Mouse (Mus musculus) intestine, embryonic 14.5 days (tissue): ENCODE data around the gene Apba3. TPM values are rescaled to one million over a fixed set of nuclear protein-coding genes. Genes with fewer than 3 reads are reported as not detected.

Source experiments
- ATAC-seq: fragments of 200-750 bp; cut with Nextera tagmentation; replicated peaks from 2 replicates; pipeline ENCODE4 v1.8.0; 2017; ENCODE audit warnings: low read depth, moderate number of reproducible peaks, moderate TSS enrichment, moderate library complexity; ENCODE audit not compliant: low FRiP score, low TSS enrichment
- DNase-seq: peaks from one replicate; pipeline ENCODE4 v3.0.0-alpha.2; 2018; ENCODE audit warnings: low spot score
- H3K27ac ChIP-seq: fragments of 300-500 bp; sonication (generic); 2 replicates; pipeline ENCODE4 v1.5.1; 2014; ENCODE audit warnings: low read depth, mild to moderate bottlenecking, control low read depth
- H3K27me3 ChIP-seq: fragments of 300-500 bp; sonication (generic); replicated peaks from 2 replicates; pipeline ENCODE4 v1.6.1; 2014; ENCODE audit warnings: low read length, control low read depth; ENCODE audit not compliant: control insufficient read depth, insufficient read depth
- H3K36me3 ChIP-seq: fragments of 300-500 bp; sonication (generic); 2 replicates; pipeline ENCODE4 v1.6.1; 2014; ENCODE audit warnings: low read length, control low read depth; ENCODE audit not compliant: control insufficient read depth, insufficient read depth
- H3K4me1 ChIP-seq: fragments of 300-500 bp; sonication (generic); replicated peaks from 2 replicates; pipeline ENCODE4 v1.6.1; 2014; ENCODE audit warnings: low read length, control low read depth, mixed read lengths; ENCODE audit not compliant: control insufficient read depth, insufficient read depth
- H3K4me2 ChIP-seq: fragments of 300-500 bp; sonication (generic); 2 replicates; pipeline ENCODE4 v1.6.1; 2014; ENCODE audit warnings: low read length
- H3K4me3 ChIP-seq: fragments of 300-500 bp; sonication (generic); 2 replicates; pipeline ENCODE4 v1.5.1; 2014; ENCODE audit warnings: low read depth, low read length, control low read depth, mixed read lengths
- H3K9ac ChIP-seq: fragments of 300-500 bp; sonication (generic); 2 replicates; pipeline ENCODE4 v1.6.1; 2014; ENCODE audit warnings: mild to moderate bottlenecking, low read length
- H3K9me3 ChIP-seq: fragments of 300-500 bp; sonication (generic); 2 replicates; pipeline ENCODE4 v1.6.1; 2016; ENCODE audit warnings: low read length, control low read depth; ENCODE audit not compliant: control insufficient read depth
- WGBS: fragments of 180-500 bp; shearing (Covaris S2); extraction: QIAGEN DNeasy Blood & Tissue Kit; methylation state at CpG from one replicate; pipeline ENCODE4 v1.1.7; 2014; 5-methylcytosine and 5-hydroxymethylcytosine counted together
- polyA plus RNA-seq: library from polyadenylated mRNA; unstranded; fragments of >200 nt; fragmentation: Nextera tagmentation; extraction: Ambion mirVana; gene quantifications from 2 replicates; pipeline ENCODE4 v1.2.1, GENCODE M21; 2014

Gene Apba3
- polyA plus RNA-seq, 1 experiment from 2014 or later, result 51.0 TPM

GRCm38 (mm10) chr10:81297246-81297645 lies 30.5 kb downstream of the Apba3 start:
- WGBS, result 74% methylated on average over 6 of the region's 6 CpGs
- ATAC-seq (no peak), DNase-seq (no peak)
- no peak overlapping the region for H3K4me2 ChIP-seq
- no peak overlapping the region for H3K4me3 ChIP-seq
- no peaks in the 10 kb centered on the region for H3K36me3 ChIP-seq
- H3K27ac ChIP-seq, result peak overlapping the region; percentile 51; the same call in 1 of the 2 replicates
- no peak overlapping the region for H3K9ac ChIP-seq
- no peaks in the 10 kb centered on the region for H3K27me3 ChIP-seq
- no peaks in the 10 kb centered on the region for H3K9me3 ChIP-seq
- H3K4me1 ChIP-seq, result peaks cover 36% of the 10 kb centered on the region

GRCm38 (mm10) chr10:81297845-81298244 lies 31.1 kb downstream of the Apba3 start:
- WGBS, result 33% methylated on average over 10 of the region's 10 CpGs
- Histone ChIP-seq H3K4me2 (no peak overlapping the region), H3K9me3 (no peaks in the 10 kb centered on the region), H3K27ac (peak overlapping the region; percentile 51; the same call in 1 of the 2 replicates), H3K36me3 (no peaks in the 10 kb centered on the region), H3K27me3 (no peaks in the 10 kb centered on the region), H3K4me3 (no peak overlapping the region), H3K4me1 (peaks cover 41% of the 10 kb centered on the region), H3K9ac (no peak overlapping the region)
- no peak for DNase-seq
- ATAC-seq, result no peak

- Histone ChIP-seq H3K27me3 (no peaks in the 10 kb centered on the region), H3K4me2 (no peak overlapping the region), H3K36me3 (no peaks in the 10 kb centered on the region), H3K4me1 (peaks cover 48% of the 10 kb centered on the region), H3K4me3 (no peak overlapping the region), H3K27ac (no peak overlapping the region; the same call in 1 of the 2 replicates), H3K9ac (no peak overlapping the region), H3K9me3 (no peaks in the 10 kb centered on the region)
- DNase-seq (no peak), ATAC-seq (no peak)
- 91% methylated on average over 17 of the region's 17 CpGs for WGBS
Measured at GRCm38 (mm10) chr10:81298369-81299100, 31.8 kb downstream of the Apba3 start.

GRCm38 (mm10) chr10:81299585-81300351 lies 33.0 kb downstream of the Apba3 start:
- Histone ChIP-seq H3K36me3 (no peaks in the 10 kb centered on the region), H3K4me1 (peaks cover 41% of the 10 kb centered on the region), H3K9ac (no peak overlapping the region), H3K27ac (no peak overlapping the region), H3K27me3 (no peaks in the 10 kb centered on the region), H3K9me3 (no peaks in the 10 kb centered on the region), H3K4me2 (no peak overlapping the region), H3K4me3 (no peak overlapping the region)
- 84% methylated on average over 14 of the region's 14 CpGs for WGBS
- no peak for ATAC-seq
- DNase-seq, result no peak

GRCm38 (mm10) chr10:81300352-81300907 lies 33.7 kb downstream of the Apba3 start:
- no peak for DNase-seq
- ATAC-seq, result no peak
- Histone ChIP-seq H3K4me2 (no peak overlapping the region), H3K9me3 (no peaks in the 10 kb centered on the region), H3K36me3 (no peaks in the 10 kb centered on the region), H3K9ac (no peak overlapping the region), H3K4me1 (peaks cover 35% of the 10 kb centered on the region), H3K4me3 (no peak overlapping the region), H3K27ac (0 out of 2 replicates have a peak overlapping the region, but pooled peaks have one; percentile 27), H3K27me3 (no peaks in the 10 kb centered on the region)
- WGBS, result 74% methylated on average over 9 of the region's 9 CpGs

- Histone ChIP-seq H3K9me3 (no peaks in the 10 kb centered on the region), H3K4me3 (no peak overlapping the region), H3K36me3 (peaks cover 8% of the 10 kb centered on the region), H3K27ac (no peak overlapping the region), H3K9ac (no peak overlapping the region), H3K4me1 (peaks cover 35% of the 10 kb centered on the region), H3K27me3 (no peaks in the 10 kb centered on the region), H3K4me2 (no peak overlapping the region)
- WGBS, result 74% methylated on average over 9 of the region's 9 CpGs
- ATAC-seq (no peak), DNase-seq (no peak)
Measured at GRCm38 (mm10) chr10:81301321-81301720, 34.6 kb downstream of the Apba3 start.

- no peaks in the 10 kb centered on the region for H3K27me3 ChIP-seq
- ATAC-seq, result no peak
- DNase-seq, result no peak
- H3K27ac ChIP-seq, result no peak overlapping the region
- H3K4me2 ChIP-seq, result no peak overlapping the region
- H3K36me3 ChIP-seq, result peaks cover 18% of the 10 kb centered on the region
- no peaks in the 10 kb centered on the region for H3K9me3 ChIP-seq
- H3K9ac ChIP-seq, result no peak overlapping the region
- H3K4me1 ChIP-seq, result peaks cover 35% of the 10 kb centered on the region
- H3K4me3 ChIP-seq, result no peak overlapping the region
- WGBS, result 64% methylated on average over 4 of the region's 4 CpGs
Measured at GRCm38 (mm10) chr10:81302288-81302687, 35.5 kb downstream of the Apba3 start.

GRCm38 (mm10) chr10:81302781-81303218 lies 36.0 kb downstream of the Apba3 start:
- H3K4me1 ChIP-seq, result peaks cover 31% of the 10 kb centered on the region
- H3K4me2 ChIP-seq, result no peak overlapping the region
- no peak overlapping the region for H3K4me3 ChIP-seq
- ATAC-seq (no peak; the same call in 1 of the 2 replicates), DNase-seq (no peak)
- H3K27ac ChIP-seq, result peak overlapping the region; percentile 24; the same call in 1 of the 2 replicates
- H3K9me3 ChIP-seq, result no peaks in the 10 kb centered on the region
- no peaks in the 10 kb centered on the region for H3K27me3 ChIP-seq
- H3K9ac ChIP-seq, result no peak overlapping the region
- 39% methylated on average over 14 of the region's 14 CpGs for WGBS
- H3K36me3 ChIP-seq, result peaks cover 23% of the 10 kb centered on the region
